Mouse (Mus musculus) neural tube, embryonic 14.5 days (tissue): ENCODE measurements at regions not wholly inside any gene's neighbourhood (a gene's known extent, or its start where the extent isn't known, plus 50 kb on each side); places are given as distances from the start of the nearest gene placed in this dataset.

Source experiments
- ATAC-seq: fragments of 200-750 bp; cut with Nextera tagmentation; 2 replicates; pipeline ENCODE4 v1.8.0; 2017; ENCODE audit warnings: low read depth, mild to moderate bottlenecking, moderate TSS enrichment, moderate library complexity
- H3K27ac ChIP-seq: fragments of 300-500 bp; sonication (generic); 2 replicates; pipeline ENCODE4 v1.5.1; 2014; ENCODE audit warnings: low read depth, mild to moderate bottlenecking, control low read depth, low read length, moderate library complexity, mixed read lengths
- H3K27me3 ChIP-seq: fragments of 300-500 bp; sonication (generic); 2 replicates; pipeline ENCODE4 v1.6.1; 2014; ENCODE audit warnings: low read length; ENCODE audit not compliant: control insufficient read depth, insufficient read depth
- H3K36me3 ChIP-seq: fragments of 300-500 bp; sonication (generic); 2 replicates; pipeline ENCODE4 v1.6.1; 2014; ENCODE audit warnings: low read length, mixed read lengths; ENCODE audit not compliant: control insufficient read depth, insufficient read depth
- H3K4me1 ChIP-seq: fragments of 300-500 bp; sonication (generic); 2 replicates; pipeline ENCODE4 v1.6.1; 2014; ENCODE audit warnings: low read length; ENCODE audit not compliant: control insufficient read depth, insufficient read depth
- H3K4me2 ChIP-seq: fragments of 300-500 bp; sonication (generic); 2 replicates; pipeline ENCODE4 v1.6.1; 2014; ENCODE audit warnings: mild to moderate bottlenecking, low read depth, low read length, control low read depth
- H3K4me3 ChIP-seq: fragments of 300-500 bp; sonication (generic); 2 replicates; pipeline ENCODE4 v1.5.1; 2014; ENCODE audit warnings: low read depth, low read length, control low read depth, mixed read lengths
- H3K9ac ChIP-seq: fragments of 300-500 bp; sonication (generic); replicated peaks from 2 replicates; pipeline ENCODE4 v1.6.1; 2014; ENCODE audit warnings: low read depth, mild to moderate bottlenecking, control low read depth, low read length, mixed read lengths
- H3K9me3 ChIP-seq: fragments of 300-500 bp; sonication (generic); 2 replicates; pipeline ENCODE4 v1.6.1; 2016; ENCODE audit warnings: low read length; ENCODE audit not compliant: control insufficient read depth
- WGBS: fragments of 180-500 bp; shearing (Covaris S2); extraction: QIAGEN DNeasy Blood & Tissue Kit; methylation state at CpG from one replicate; pipeline ENCODE4 v1.1.7; 2014; 5-methylcytosine and 5-hydroxymethylcytosine counted together

GRCm38 (mm10) chr10:97064546-97064945 is 414.9 kb upstream of the Dcn start:
- H3K27me3 ChIP-seq = no peaks in the 10 kb centered on the region
- no peaks in the 10 kb centered on the region for H3K9me3 ChIP-seq
- H3K36me3 ChIP-seq = no peaks in the 10 kb centered on the region
- H3K27ac ChIP-seq = no peak overlapping the region
- H3K4me1 ChIP-seq = 0 out of 2 replicates have a peak, but pooled peaks cover 6% of the 10 kb centered on the region
- H3K9ac ChIP-seq = no peak overlapping the region
- ATAC-seq = no peak
- no peak overlapping the region for H3K4me3 ChIP-seq
- no peak overlapping the region for H3K4me2 ChIP-seq

- Histone ChIP-seq H3K27me3 (no peaks in the 10 kb centered on the region), H3K9me3 (no peaks in the 10 kb centered on the region), H3K4me2 (no peak overlapping the region), H3K4me1 (no peaks in the 10 kb centered on the region), H3K27ac (no peak overlapping the region), H3K36me3 (no peaks in the 10 kb centered on the region), H3K9ac (no peak overlapping the region), H3K4me3 (no peak overlapping the region)
- ATAC-seq = no peak
- 79% methylated on average over 5 of the region's 5 CpGs for WGBS
Observed at GRCm38 (mm10) chr10:97078022-97078473, 401.4 kb upstream of the Dcn start.

GRCm38 (mm10) chr10:97079575-97079974 is 399.8 kb upstream of the Dcn start:
- H3K4me2 ChIP-seq = no peak overlapping the region
- H3K4me3 ChIP-seq = no peak overlapping the region
- no peaks in the 10 kb centered on the region for H3K36me3 ChIP-seq
- no peak overlapping the region for H3K9ac ChIP-seq
- H3K9me3 ChIP-seq = no peaks in the 10 kb centered on the region
- ATAC-seq = no peak
- H3K4me1 ChIP-seq = no peaks in the 10 kb centered on the region
- WGBS = 68% methylated on average over 6 of the region's 6 CpGs
- no peak overlapping the region for H3K27ac ChIP-seq
- no peaks in the 10 kb centered on the region for H3K27me3 ChIP-seq

GRCm38 (mm10) chr10:97087286-97087685 is 392.1 kb upstream of the Dcn start:
- no peaks in the 10 kb centered on the region for H3K9me3 ChIP-seq
- H3K27me3 ChIP-seq = no peaks in the 10 kb centered on the region
- 59% methylated on average over 5 of the region's 5 CpGs for WGBS
- H3K4me2 ChIP-seq = no peak overlapping the region
- no peak overlapping the region for H3K4me3 ChIP-seq
- no peaks in the 10 kb centered on the region for H3K36me3 ChIP-seq
- H3K27ac ChIP-seq = no peak overlapping the region
- ATAC-seq = no peak
- H3K4me1 ChIP-seq = no peaks in the 10 kb centered on the region
- no peak overlapping the region for H3K9ac ChIP-seq

- Histone ChIP-seq H3K4me3 (no peak overlapping the region), H3K9me3 (no peaks in the 10 kb centered on the region), H3K27me3 (no peaks in the 10 kb centered on the region), H3K9ac (no peak overlapping the region), H3K36me3 (no peaks in the 10 kb centered on the region), H3K4me1 (no peaks in the 10 kb centered on the region), H3K27ac (no peak overlapping the region), H3K4me2 (no peak overlapping the region)
- WGBS = 30% methylated on average over 7 of the region's 7 CpGs
- ATAC-seq = no peak
Observed at GRCm38 (mm10) chr10:97090254-97090653, 389.2 kb upstream of the Dcn start.

GRCm38 (mm10) chr10:97093886-97094285 is 385.5 kb upstream of the Dcn start:
- H3K4me3 ChIP-seq = no peak overlapping the region
- H3K9me3 ChIP-seq = no peaks in the 10 kb centered on the region
- H3K27ac ChIP-seq = no peak overlapping the region
- H3K36me3 ChIP-seq = no peaks in the 10 kb centered on the region
- ATAC-seq = no peak
- no peaks in the 10 kb centered on the region for H3K27me3 ChIP-seq
- H3K4me1 ChIP-seq = no peaks in the 10 kb centered on the region
- H3K4me2 ChIP-seq = no peak overlapping the region
- no peak overlapping the region for H3K9ac ChIP-seq
- WGBS = 14% methylated on average over 3 of the region's 3 CpGs

GRCm38 (mm10) chr10:97114501-97114900 is 364.9 kb upstream of the Dcn start:
- H3K4me2 ChIP-seq = no peak overlapping the region
- 69% methylated on average over 3 of the region's 3 CpGs for WGBS
- H3K36me3 ChIP-seq = no peaks in the 10 kb centered on the region
- no peaks in the 10 kb centered on the region for H3K4me1 ChIP-seq
- no peaks in the 10 kb centered on the region for H3K9me3 ChIP-seq
- no peak for ATAC-seq
- no peak overlapping the region for H3K27ac ChIP-seq
- H3K4me3 ChIP-seq = no peak overlapping the region
- H3K9ac ChIP-seq = no peak overlapping the region
- no peaks in the 10 kb centered on the region for H3K27me3 ChIP-seq

- Histone ChIP-seq H3K4me2 (no peak overlapping the region), H3K9me3 (no peaks in the 10 kb centered on the region), H3K4me1 (no peaks in the 10 kb centered on the region), H3K4me3 (no peak overlapping the region), H3K27ac (no peak overlapping the region), H3K27me3 (no peaks in the 10 kb centered on the region), H3K9ac (no peak overlapping the region), H3K36me3 (no peaks in the 10 kb centered on the region)
- WGBS = 66% methylated on average over 1 of the region's 1 CpGs
- no peak for ATAC-seq
Observed at GRCm38 (mm10) chr10:97122693-97123092, 356.7 kb upstream of the Dcn start.

- Histone ChIP-seq H3K9ac (no peak overlapping the region), H3K9me3 (no peaks in the 10 kb centered on the region), H3K4me2 (no peak overlapping the region), H3K27ac (no peak overlapping the region), H3K27me3 (no peaks in the 10 kb centered on the region), H3K4me3 (no peak overlapping the region), H3K4me1 (no peaks in the 10 kb centered on the region), H3K36me3 (no peaks in the 10 kb centered on the region)
- WGBS = 78% methylated on average over 2 of the region's 2 CpGs
- ATAC-seq = no peak
Observed at GRCm38 (mm10) chr10:97141561-97141960, 337.8 kb upstream of the Dcn start.
